Mouse (Mus musculus) CH12.LX (cell line): ENCODE data around the gene Cx3cr1. TPM values are rescaled to one million over a fixed set of nuclear protein-coding genes. Genes with fewer than 3 reads are reported as not detected.

Source experiments
- DNase-seq: peaks from one replicate; pipeline ENCODE4 v3.0.0-alpha.2; 2013; ENCODE audit errors: extremely low read depth
- H3K27ac ChIP-seq: 2 replicates; pipeline ENCODE4 v1.5.1; 2012; ENCODE audit warnings: low read depth, mild to moderate bottlenecking, control low read depth, moderate library complexity; ENCODE audit not compliant: insufficient read depth
- H3K27me3 ChIP-seq: replicated peaks from 2 replicates; pipeline ENCODE3; 2012; ENCODE audit warnings: inconsistent platforms
- H3K36me3 ChIP-seq, 2 experiments: replicated peaks in 1 of 2; 2 replicates each; pipeline versions ENCODE3 to v1.6.1; 2012; ENCODE audit warnings: inconsistent platforms in 1 of 2, low read length in 1 of 2, mild to moderate bottlenecking in 1 of 2, mixed read lengths in 1 of 2, moderate library complexity in 1 of 2; ENCODE audit not compliant: control insufficient read depth in 1 of 2, insufficient read depth in 1 of 2
- H3K4me1 ChIP-seq, 2 experiments: 2 replicates each; pipeline ENCODE4 v1.6.1; 2012; ENCODE audit warnings: inconsistent platforms in 1 of 2, moderate library complexity in 1 of 2; ENCODE audit not compliant: insufficient read depth in 2 of 2, control insufficient read depth in 1 of 2
- H3K4me2 ChIP-seq: 2 replicates; pipeline ENCODE4 v1.6.1; 2012; ENCODE audit warnings: low read depth, mild to moderate bottlenecking, control low read depth; ENCODE audit not compliant: poor library complexity, insufficient read depth, severe bottlenecking
- H3K4me3 ChIP-seq, 3 experiments: fragments of 150-350 bp in 1 of 3; sonication (generic) in 1 of 3; replicated peaks in 1 of 3; 2 replicates each; pipeline versions ENCODE3 to v1.5.1; 2011 to 2012; ENCODE audit warnings: low read depth in 2 of 3, low read length in 2 of 3, mild to moderate bottlenecking in 2 of 3, moderate library complexity in 2 of 3, control low read depth in 1 of 3, improper control_type of control experiment in 1 of 3, inconsistent platforms in 1 of 3, mixed read lengths in 1 of 3; ENCODE audit not compliant: poor library complexity in 1 of 3
- H3K79me2 ChIP-seq: replicated peaks from 2 replicates; pipeline ENCODE4 v1.6.1; 2012; ENCODE audit warnings: mild to moderate bottlenecking, moderate library complexity; ENCODE audit not compliant: control insufficient read depth, poor library complexity, insufficient read depth, severe bottlenecking; ENCODE audit errors: extremely low read depth
- H3K9ac ChIP-seq: 2 replicates; pipeline ENCODE4 v1.6.1; 2012; ENCODE audit warnings: low read depth, mild to moderate bottlenecking, control low read depth, moderate library complexity; ENCODE audit not compliant: insufficient read depth
- H3K9me3 ChIP-seq: replicated peaks from 2 replicates; pipeline ENCODE3; 2012; ENCODE audit warnings: low read length, inconsistent platforms, mixed read lengths
- CHD1 ChIP-seq: IDR thresholded peaks from 2 replicates; pipeline ENCODE4 v1.6.1; 2012; ENCODE audit warnings: low read depth, low read length, improper control_type of control experiment, inconsistent platforms
- CTCF ChIP-seq, 2 experiments: IDR thresholded peaks in 1 of 2; conservative IDR thresholded peaks in 1 of 2; 2 replicates each; pipeline ENCODE4 v1.5.1; 2011 to 2012; ENCODE audit warnings: low read depth in 2 of 2, low read length in 2 of 2, improper control_type of control experiment in 1 of 2, inconsistent platforms in 1 of 2, mild to moderate bottlenecking in 1 of 2, moderate library complexity in 1 of 2
- E2F4 ChIP-seq: IDR thresholded peaks from 2 replicates; pipeline ENCODE4 v1.6.1; 2011; ENCODE audit warnings: low read depth, low read length, improper control_type of control experiment; ENCODE audit not compliant: insufficient replicate concordance
- ELF1 ChIP-seq: IDR thresholded peaks from 2 replicates; pipeline ENCODE4 v1.6.1; 2014; ENCODE audit warnings: low read depth, mild to moderate bottlenecking, inconsistent platforms, low read length, improper control_type of control experiment
- EP300 ChIP-seq: IDR thresholded peaks from 2 replicates; pipeline ENCODE4 v1.6.1; 2011; ENCODE audit warnings: low read length, improper control_type of control experiment
- ETS1 ChIP-seq: conservative IDR thresholded peaks from 2 replicates; pipeline ENCODE4 v1.6.1; 2012; ENCODE audit warnings: low read depth, mild to moderate bottlenecking, inconsistent platforms, low read length, improper control_type of control experiment, moderate library complexity
- HCFC1 ChIP-seq: IDR thresholded peaks from 2 replicates; pipeline ENCODE4 v1.6.1; 2012; ENCODE audit warnings: low read depth, mild to moderate bottlenecking, inconsistent platforms, low read length, improper control_type of control experiment
- IRF4 ChIP-seq: IDR thresholded peaks from 2 replicates; pipeline ENCODE4 v1.6.1; 2014; ENCODE audit warnings: low read depth, mild to moderate bottlenecking, inconsistent platforms, low read length, improper control_type of control experiment
- JUN ChIP-seq: IDR thresholded peaks from 2 replicates; pipeline ENCODE4 v1.6.1; 2011; ENCODE audit warnings: low read depth, mild to moderate bottlenecking, low read length, improper control_type of control experiment, moderate library complexity; ENCODE audit not compliant: insufficient read depth
- MAX ChIP-seq: IDR thresholded peaks from 2 replicates; pipeline ENCODE4 v1.6.1; 2011; ENCODE audit warnings: low read length, improper control_type of control experiment
- MEF2A ChIP-seq: IDR thresholded peaks from 2 replicates; pipeline ENCODE4 v1.6.1; 2014; ENCODE audit warnings: low read depth, mild to moderate bottlenecking, inconsistent platforms, low read length, improper control_type of control experiment, borderline replicate concordance
- MYC ChIP-seq: IDR thresholded peaks from 2 replicates; pipeline ENCODE4 v1.6.1; 2011; ENCODE audit warnings: low read depth, mild to moderate bottlenecking, improper control_type of control experiment, low read length
- NELFE ChIP-seq: IDR thresholded peaks from 2 replicates; pipeline ENCODE4 v1.6.1; 2011; ENCODE audit warnings: low read depth, low read length, improper control_type of control experiment
- NRF1 ChIP-seq: IDR thresholded peaks from 2 replicates; pipeline ENCODE4 v1.6.1; 2014; ENCODE audit warnings: low read depth, mild to moderate bottlenecking, inconsistent platforms, low read length, improper control_type of control experiment, moderate library complexity
- PAX5 ChIP-seq: IDR thresholded peaks from 2 replicates; pipeline ENCODE4 v1.6.1; 2012; ENCODE audit warnings: low read length, inconsistent platforms, mixed read lengths
- POLR2AphosphoS2 ChIP-seq: IDR thresholded peaks from 2 replicates; pipeline ENCODE4 v1.6.1; 2011; ENCODE audit warnings: low read depth, low read length, improper control_type of control experiment
- RAD21 ChIP-seq: IDR thresholded peaks from 2 replicates; pipeline ENCODE4 v1.6.1; 2011; ENCODE audit warnings: low read depth, mild to moderate bottlenecking, low read length, improper control_type of control experiment, moderate library complexity
- RCOR1 ChIP-seq: conservative IDR thresholded peaks from 2 replicates; pipeline ENCODE4 v1.6.1; 2012; ENCODE audit warnings: low read depth, mild to moderate bottlenecking, inconsistent platforms, low read length, improper control_type of control experiment
- SIN3A ChIP-seq: IDR thresholded peaks from 2 replicates; pipeline ENCODE4 v1.6.1; 2012; ENCODE audit warnings: low read length, improper control_type of control experiment, inconsistent platforms
- USF1 ChIP-seq: IDR thresholded peaks from 2 replicates; pipeline ENCODE4 v1.6.1; 2014; ENCODE audit warnings: low read depth, mild to moderate bottlenecking, inconsistent platforms, low read length, improper control_type of control experiment
- USF2 ChIP-seq: conservative IDR thresholded peaks from 2 replicates; pipeline ENCODE4 v1.6.1; 2011; ENCODE audit warnings: low read depth, low read length, improper control_type of control experiment
- ZC3H11A ChIP-seq: IDR thresholded peaks from 2 replicates; pipeline ENCODE4 v1.6.1; 2012; ENCODE audit warnings: low read depth, mild to moderate bottlenecking, inconsistent platforms, low read length, improper control_type of control experiment
- ZKSCAN1 ChIP-seq: IDR thresholded peaks from 2 replicates; pipeline ENCODE4 v1.6.1; 2012; ENCODE audit warnings: low read depth, inconsistent platforms, low read length, improper control_type of control experiment, borderline replicate concordance
- ZMIZ1 ChIP-seq: IDR thresholded peaks from 2 replicates; pipeline ENCODE4 v1.6.1; 2012; ENCODE audit warnings: low read depth, mild to moderate bottlenecking, inconsistent platforms, low read length, improper control_type of control experiment
- ZNF384 ChIP-seq: IDR thresholded peaks from 2 replicates; pipeline ENCODE4 v1.6.1; 2012; ENCODE audit warnings: low read depth, low read length, improper control_type of control experiment, inconsistent platforms
- dilution Hi-C: fragments of 300-500 bp; cut with MboI; formaldehyde crosslinking; loops from 2 replicates; pipeline ENCODE4 v1.14.3; 2020; ENCODE audit warnings: low sequenced_read_pairs; ENCODE audit not compliant: extremely low pct_unique_long_range_greater_than_20kb, extremely low pct_ligation_motif_present
- in situ Hi-C: fragments of 300-500 bp; cut with MboI; formaldehyde crosslinking; loops from 3 replicates; pipeline ENCODE4 v1.14.3; 2019; ENCODE audit warnings: low sequenced_read_pairs, low pct_ligation_motif_present, low pct_unique_long_range_greater_than_20kb, mixed read lengths
- polyA plus RNA-seq: library from polyadenylated mRNA; unstranded; fragments of >175 nt; gene quantifications from 2 replicates; pipeline ENCODE4 v1.2.1, GENCODE M21; 2012; ENCODE audit warnings: low read depth; ENCODE audit not compliant: insufficient read length
- total RNA-seq, 2 experiments: library from RNA; depleted of rRNA; stranded (reverse); fragments of 300-350 nt in 1 of 2; fragments of >200 nt in 1 of 2; gene quantifications; 2 replicates each; pipeline ENCODE4 v1.2.3; 2012 to 2014

Cx3cr1 gene
- total and polyA plus RNA-seq, 3 experiments, result 0.06 TPM; not detected in 2

DNA sequence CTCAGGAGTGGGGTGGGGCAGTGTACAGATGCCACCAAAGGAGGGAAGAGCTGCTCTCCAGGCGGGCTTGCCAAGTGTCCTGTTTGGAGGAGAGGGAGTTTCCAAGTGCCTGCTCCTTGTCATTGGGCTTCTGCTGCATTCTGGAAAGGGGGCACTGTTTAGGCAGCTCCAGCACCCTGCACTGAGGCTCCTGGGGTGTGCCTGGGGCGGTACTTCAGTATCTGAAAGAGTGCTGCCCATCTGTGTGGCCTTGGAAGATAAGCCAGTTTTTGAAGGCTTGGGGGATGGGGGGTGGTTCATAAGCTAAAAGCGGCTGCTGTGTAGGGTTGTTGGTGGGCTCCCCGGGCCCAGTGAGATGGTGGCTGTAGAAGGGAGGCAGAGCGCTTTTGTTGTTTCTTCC is 45.9 kb upstream of the Cx3cr1 start:
- dilution Hi-C loops (no loop called here), in situ Hi-C loops (no loop called here)
- TF ChIP-seq NELFE (no peak), E2F4 (no peak), MEF2A (no peak), ZC3H11A (no peak), POLR2AphosphoS2 (no peak), RAD21 (no peak), ETS1 (no peak), ZKSCAN1 (no peak), JUN (no peak), EP300 (no peak), MAX (no peak), ZMIZ1 (no peak), SIN3A (no peak), CHD1 (no peak), NRF1 (no peak), HCFC1 (no peak), PAX5 (no peak), RCOR1 (no peak), USF1 (no peak), MYC (no peak)
- Histone ChIP-seq H3K4me2 (peak overlapping the region; percentile 69), H3K36me3 (peaks cover 31 to 47% of the 10 kb centered on the region in 2 experiments), H3K9me3 (no peaks in the 10 kb centered on the region), H3K27ac (peak overlapping the region; percentile 1; the same call in 1 of the 2 replicates), H3K27me3 (no peaks in the 10 kb centered on the region), H3K4me1 (peaks cover 12 to 48% of the 10 kb centered on the region in 2 experiments), H3K79me2 (peaks cover 13% of the 10 kb centered on the region), H3K4me3 (no peak overlapping the region), H3K9ac (peak overlapping the region; percentile 50; the same call in 1 of the 2 replicates)
- DNase-seq, result no peak

DNA sequence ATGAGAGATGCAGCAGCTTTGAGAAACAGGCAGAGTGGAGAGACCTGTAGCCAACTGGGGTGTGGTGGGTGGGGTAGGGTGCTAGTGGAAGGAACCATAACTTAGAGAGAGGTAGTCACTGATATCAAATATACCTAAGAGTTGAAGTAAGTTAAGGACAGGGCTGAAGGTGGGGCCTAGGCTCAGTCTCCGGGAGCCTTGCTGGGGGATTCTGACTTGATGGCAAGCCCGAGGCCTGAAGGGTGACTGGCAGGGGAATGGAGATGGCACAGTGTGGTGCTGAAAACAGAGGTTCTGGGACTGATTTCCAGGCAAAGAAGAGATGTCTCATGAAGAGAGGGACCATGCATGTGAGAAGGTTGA is 45.1 kb upstream of the Cx3cr1 start:
- DNase-seq, result no peak
- Histone ChIP-seq H3K27ac (no peak overlapping the region), H3K4me2 (no peak overlapping the region), H3K4me3 (no peak overlapping the region), H3K36me3 (peaks cover 23 to 39% of the 10 kb centered on the region in 2 experiments), H3K27me3 (no peaks in the 10 kb centered on the region), H3K4me1 (peaks cover 12 to 48% of the 10 kb centered on the region in 2 experiments), H3K79me2 (peaks cover 13% of the 10 kb centered on the region), H3K9me3 (no peaks in the 10 kb centered on the region), H3K9ac (no peak overlapping the region)
- TF ChIP-seq MEF2A (no peak), POLR2AphosphoS2 (no peak), ZKSCAN1 (no peak), CTCF (conservative IDR thresholded peaks at IDR 0.05 in 1 of 2, IDR thresholded peaks at IDR 0.05 in 1 of 2; ENCODE audit: low read depth in 2 of 2, low read length in 2 of 2) (no peak), ETS1 (no peak), HCFC1 (no peak), ZNF384 (no peak), NELFE (no peak), IRF4 (no peak), USF2 (no peak), ELF1 (no peak)
- dilution Hi-C loops, result no loop called here
- in situ Hi-C loops, result no loop called here
